Mouse (Mus musculus): ENCODE measurements around the gene Etv5.

The Etv5 gene

GRCm38 (mm10) chr16:22439499-22440177 is at the start of gene Etv5:
TSS of gene Etv5 (minus strand) at chr16:22439719.
- DNase-seq = peak; percentile 99 to 100

- DNase-seq = no peak
Measured at GRCm38 (mm10) chr16:22483900-22484299, 44.4 kb upstream of the Etv5 start.

DNA sequence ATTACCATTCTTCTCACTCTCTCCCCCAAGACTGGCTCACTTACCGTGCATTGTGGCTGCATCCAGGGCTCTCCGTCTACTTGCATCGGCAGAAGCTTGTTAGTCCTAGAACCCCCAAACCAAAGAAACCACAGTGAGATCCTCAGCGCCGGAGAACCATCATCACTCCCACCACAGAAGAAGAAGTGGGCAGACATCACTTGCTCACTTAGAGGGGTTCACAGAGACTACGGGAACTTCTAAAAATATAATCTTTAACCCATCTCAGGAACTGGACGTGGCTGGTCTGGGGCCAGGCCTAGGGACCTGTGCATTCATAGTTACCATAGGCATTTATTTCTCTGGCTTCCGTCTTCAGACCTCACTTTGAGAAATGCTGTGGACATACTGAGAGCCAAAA is 39.8 kb upstream of the Etv5 start:
- no peak for DNase-seq

- no peak for DNase-seq
Measured at GRCm38 (mm10) chr16:22471728-22472127, 32.2 kb upstream of the Etv5 start.

DNA sequence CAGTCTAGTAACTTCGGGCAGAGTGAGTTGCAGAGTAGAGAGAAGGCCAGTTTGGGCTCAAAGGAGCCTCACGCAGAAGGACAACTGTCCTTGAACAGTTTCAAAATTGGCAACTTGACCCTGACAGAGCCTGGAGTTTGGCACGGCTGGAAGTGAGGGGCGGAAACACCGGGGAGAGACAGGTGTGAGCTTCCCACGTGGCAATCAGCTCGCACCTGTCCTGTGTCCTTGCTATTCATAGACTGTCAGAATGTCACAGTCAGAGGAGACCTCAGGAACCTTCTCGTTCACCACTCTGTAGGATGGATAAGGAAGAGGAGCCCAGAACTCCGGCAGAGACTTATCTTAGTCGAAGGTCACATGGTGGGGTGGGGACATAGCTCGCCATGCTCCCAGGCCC is 29.9 kb upstream of the Etv5 start:
- DNase-seq = peak in 1 of 2 experiments; percentile 28

DNA sequence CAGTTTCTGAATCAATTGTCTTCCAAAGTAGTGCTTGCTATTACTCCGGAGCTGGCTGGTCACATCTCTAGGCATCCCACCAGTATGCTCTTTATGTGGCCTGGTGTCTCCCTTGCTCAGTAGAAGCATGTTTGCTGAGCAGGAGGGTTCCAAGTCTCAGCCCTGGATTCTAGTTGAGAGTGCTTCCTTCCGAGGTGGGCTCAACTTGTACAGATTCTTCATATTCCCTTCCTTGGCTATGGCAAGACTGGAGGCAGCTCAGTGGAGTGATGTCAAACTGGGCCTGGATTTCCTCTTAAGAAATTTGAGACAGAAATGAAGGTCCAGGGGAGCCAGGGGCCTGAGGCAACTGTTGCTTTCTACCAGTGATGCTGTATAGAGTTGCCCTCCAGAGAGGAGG is 27.6 kb upstream of the Etv5 start:
- no peak for DNase-seq

DNA sequence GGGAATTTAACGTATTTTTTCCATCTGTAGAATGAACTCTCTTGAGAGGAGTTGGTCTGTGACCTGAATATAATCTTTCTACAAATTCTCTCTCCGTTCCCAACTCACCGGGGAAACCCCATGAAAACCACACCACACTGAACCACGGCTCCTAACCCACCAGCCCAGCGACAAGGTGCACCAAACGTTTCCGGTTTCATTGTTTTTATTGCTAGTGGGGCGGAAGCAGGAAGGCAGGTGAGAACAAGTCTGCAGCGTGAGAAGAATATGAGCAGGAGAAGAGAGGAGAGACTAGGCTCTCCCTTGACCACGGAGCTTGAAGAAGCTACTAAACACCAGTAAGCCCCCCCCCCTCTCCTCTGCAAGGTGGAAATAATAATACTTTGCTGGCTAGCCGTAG is 26.9 kb upstream of the Etv5 start:
- DNase-seq = no peak

GRCm38 (mm10) chr16:22462220-22462619 is 22.7 kb upstream of the Etv5 start:
- DNase-seq = no peak

DNA sequence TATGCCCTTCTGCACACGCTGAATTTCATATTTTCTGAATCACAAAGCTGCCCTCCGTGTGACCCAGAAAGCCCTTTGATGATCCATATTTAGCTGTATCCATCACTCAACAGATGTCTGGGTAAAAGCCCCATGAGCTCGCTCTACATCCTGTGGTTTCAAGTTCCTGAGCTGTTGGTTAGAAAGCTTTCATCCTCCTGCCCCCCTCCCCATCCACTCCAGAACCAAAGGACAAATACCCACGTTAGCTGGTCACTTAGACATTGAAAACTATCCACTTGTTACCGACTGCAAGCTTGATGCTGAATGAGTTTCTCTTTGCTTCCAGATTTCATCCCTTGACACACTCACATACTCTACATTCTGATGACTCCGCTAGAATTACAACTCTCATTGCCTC is 22.2 kb upstream of the Etv5 start:
- DNase-seq = no peak

DNA sequence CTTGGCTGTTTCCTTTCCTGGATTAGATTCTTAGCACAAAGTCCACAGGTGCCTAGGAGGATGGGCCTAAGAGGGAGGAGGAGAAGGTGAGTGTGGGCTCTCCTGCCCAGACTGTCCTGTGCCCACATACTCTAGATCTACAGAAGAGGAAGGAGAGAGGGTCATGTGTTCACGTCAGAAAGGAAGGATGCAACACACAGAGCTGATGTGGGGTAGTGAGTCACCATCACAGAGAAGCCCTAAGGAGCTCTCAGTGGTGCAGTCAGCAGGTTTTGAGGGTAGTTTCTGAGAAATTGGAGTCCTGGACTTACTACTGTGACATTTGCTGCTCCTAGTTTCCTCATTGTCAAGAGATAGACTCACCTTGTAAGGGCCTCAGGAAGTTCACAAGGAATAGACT is 21.4 kb upstream of the Etv5 start:
- DNase-seq = no peak

DNA sequence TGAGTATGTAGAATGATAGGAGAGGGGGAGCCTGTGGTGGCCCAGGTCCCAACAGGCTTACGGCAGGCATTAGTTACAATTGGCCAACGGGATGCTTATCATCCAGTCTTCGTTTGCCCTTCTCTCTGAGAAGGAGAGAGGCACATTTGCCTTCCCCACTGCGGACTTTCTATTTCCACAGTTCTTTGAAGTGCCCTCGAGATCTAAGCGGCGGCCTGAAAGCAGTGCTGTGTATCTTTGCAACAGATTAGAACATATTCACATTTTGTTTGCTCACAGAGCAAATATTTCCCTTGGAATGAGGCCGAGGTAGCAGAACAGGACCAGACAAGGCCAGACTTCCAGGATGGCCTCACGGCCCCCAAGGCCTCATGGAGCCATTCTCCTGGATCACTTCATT is 12.6 kb upstream of the Etv5 start:
- no peak for DNase-seq

DNA sequence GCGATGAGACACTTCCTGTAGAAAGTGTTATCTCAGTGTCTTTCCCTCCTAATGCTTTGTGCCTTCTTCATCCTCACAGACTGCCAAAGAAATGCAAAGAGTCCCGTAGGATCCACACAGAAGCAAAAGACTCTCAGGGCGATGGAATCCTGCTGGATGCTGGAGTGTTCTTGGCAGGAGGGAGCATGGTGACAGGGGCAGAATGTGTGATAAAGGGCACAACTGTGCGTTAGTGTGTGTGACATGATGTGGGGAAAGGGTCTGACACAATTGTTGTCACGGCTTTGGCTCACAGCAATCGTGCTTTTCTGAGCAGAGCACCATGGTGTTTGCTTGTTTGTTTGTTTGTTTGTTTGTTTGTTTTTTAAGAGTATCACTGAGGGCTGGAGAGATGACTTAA is 8.6 kb upstream of the Etv5 start:
- no peak for DNase-seq

DNA sequence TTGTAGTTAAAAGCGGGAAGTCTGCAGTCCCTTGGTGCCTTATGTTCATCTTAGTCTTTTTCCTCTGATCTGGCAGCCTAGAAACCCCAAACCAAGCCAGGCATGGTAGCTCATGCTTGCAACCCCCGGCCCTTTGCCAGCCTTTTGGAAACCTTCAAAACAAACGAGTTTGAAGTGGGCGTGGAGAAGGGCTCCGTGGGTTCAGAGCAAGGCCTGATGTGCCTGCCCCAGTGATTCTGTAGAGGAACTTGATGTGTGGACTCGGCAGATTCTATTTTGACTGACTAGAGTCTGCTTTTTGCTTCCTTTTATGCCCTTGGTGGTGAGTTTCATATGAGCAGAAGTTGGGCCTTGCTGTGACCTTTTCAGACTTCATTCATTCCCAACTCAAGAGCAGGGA is 5.3 kb upstream of the Etv5 start:
- no peak for DNase-seq

DNA sequence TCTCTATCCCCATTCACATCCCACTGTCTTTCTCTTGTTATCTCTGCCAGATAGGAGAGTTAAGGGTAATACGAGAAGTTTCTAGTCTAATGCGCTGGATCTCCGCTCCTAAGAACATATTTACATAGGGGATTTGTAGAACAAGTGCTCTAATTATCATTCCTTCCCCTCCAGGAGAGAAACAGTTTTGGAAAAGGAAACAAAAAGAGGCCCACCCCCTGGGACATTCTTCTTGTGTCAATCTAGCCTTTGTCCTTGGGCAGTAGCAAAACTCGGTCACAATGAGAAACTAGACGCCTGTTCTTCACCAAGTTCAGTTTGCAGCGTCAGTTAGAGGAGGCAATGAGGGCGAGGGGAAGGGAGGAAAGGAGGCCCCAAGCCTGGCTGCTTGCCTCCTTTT is 2.7 kb upstream of the Etv5 start:
- DNase-seq = no peak

DNA sequence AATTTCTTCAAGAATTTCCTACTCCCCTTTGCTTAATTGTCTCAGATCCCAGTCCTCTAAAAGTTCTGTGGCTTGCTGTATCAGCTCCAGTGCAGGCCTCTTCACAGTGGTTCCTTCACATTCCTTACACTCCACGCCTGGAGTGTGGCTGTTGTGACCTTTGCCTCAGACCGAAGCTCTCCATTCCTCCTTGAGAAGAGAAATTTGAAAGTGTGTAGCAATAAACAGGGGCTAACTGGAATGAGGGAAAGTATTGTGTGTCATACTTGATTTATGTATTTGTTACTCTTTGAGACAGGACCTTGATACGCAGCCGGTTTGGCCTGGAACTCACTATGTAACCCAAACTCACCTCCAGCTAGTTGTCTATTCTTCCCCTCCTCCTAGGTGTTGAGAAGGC is 1.8 kb upstream of the Etv5 start:
- no peak for DNase-seq

- DNase-seq = peak; percentile 71 to 77
Measured at GRCm38 (mm10) chr16:22440269-22440668, 750 bp upstream of the Etv5 start.

- peak; percentile 76 to 77 for DNase-seq
Measured at GRCm38 (mm10) chr16:22438441-22439373, 812 bp downstream of the Etv5 start.

- DNase-seq = no peak
Measured at GRCm38 (mm10) chr16:22436106-22436505, 3.4 kb downstream of the Etv5 start.

DNA sequence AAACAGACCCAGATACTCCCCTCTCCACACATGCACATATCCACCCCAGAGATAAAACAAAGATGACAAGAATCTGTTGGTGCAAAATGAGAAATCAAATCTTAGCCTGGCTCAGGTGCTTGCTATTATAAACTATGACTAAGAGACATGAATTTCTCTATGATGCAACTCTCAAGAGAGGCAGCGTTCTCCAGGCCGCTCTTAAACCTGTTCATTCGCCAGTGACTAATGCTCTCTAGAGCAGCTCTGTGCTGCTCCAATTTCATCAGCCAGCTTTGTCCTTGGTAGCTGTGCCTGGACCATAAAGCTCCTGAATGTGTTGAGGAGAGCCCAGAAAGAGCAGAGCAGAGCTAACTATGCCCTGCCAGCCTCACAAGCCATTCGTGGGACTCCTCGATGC is 5.0 kb downstream of the Etv5 start:
- peak in 1 of 2 experiments; percentile 19 for DNase-seq

DNA sequence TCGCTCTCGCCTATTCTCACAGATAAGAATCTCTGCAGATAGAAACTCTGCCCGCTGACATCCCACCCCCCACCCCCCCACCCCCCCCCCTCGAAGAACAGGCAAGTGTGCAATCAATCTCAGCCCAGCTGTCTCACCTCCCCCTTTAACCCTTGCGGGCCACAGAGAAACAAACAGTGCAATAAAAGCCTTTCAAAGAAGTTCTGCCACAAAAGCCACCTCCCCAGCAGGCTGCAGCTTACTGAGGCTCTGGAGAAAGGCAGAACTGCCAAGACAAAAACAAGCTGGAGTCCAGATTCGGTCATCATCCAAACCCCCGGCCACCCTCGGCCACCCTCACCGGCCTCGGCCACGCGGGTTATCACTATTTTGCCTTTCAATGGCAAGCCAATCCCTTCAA is 5.6 kb downstream of the Etv5 start:
- DNase-seq = no peak

- DNase-seq = no peak
Measured at GRCm38 (mm10) chr16:22431773-22432172, 7.7 kb downstream of the Etv5 start.

DNA sequence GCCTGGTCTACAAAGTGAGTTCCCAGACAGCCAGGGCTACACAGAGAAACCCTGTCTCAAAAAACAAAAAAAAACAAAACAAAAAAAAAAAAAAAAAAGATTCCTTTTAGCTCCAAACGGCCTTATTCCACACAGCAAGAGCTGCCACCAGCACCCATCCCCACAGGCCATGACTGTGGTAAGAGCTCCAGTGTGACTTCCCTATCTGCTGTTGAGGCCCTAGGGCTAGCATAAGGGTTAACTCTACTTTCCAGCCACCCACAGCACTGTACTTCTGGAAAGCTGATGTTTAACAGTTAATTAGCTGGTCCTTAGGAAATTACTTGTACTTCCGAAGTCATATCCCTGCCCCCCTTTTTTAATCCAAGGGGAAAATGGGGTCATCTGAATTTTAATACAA is 8.2 kb downstream of the Etv5 start:
- DNase-seq = no peak

DNA sequence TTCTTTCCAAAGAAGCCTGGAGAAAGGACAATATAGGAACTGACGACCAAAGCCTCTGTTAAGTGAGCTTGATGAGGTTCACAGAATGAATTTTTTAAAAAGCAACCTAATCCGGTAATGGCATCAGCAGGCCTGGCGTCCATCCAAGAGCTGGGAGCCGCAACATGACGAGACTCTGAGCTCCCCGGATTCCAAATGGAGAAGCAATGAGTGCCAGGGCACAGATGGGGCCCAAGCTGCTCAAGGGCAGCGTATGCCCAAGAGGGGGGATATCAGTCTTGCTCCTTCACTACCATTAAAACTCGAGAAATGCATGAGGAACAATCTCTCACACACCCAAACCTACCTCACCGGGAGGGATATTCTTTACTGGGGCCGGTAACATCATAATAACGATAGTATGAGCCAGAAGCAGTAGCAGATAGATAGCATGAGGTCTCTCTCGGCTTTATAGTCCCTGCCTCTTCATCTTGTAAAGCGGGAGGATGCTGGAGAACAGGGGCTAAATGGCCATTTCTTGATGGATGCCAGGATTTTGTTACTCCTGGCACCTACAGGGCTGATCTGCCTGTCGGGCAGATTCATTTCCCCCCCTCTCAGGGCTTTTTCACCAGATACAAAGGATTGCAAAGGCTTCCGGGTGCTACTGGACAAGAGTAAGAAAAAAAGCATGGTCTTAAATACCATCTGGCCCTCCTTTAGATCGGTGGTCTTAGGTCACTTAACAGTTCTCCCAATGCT is 9.1 kb downstream of the Etv5 start:
- DNase-seq = peak; percentile 89 to 91

- DNase-seq = peak in 1 of 2 experiments; percentile 31
Measured at GRCm38 (mm10) chr16:22429377-22429776, 10.1 kb downstream of the Etv5 start.
